Mouse (Mus musculus) activated CD4-positive, CD25-positive, alpha-beta regulatory T cell, adult 4 months (primary cell): Measurements from ENCODE around the gene Vmn2r4. TPM values are rescaled to one million over a fixed set of nuclear protein-coding genes. Genes with fewer than 3 reads are reported as not detected.
"Not testable (repeated sequence)": the region's sequence is repeated elsewhere in the genome, so short reads cannot be mapped to it uniquely, and the experiment has no call there.

ENCODE experiments used
- ATAC-seq: one replicate; pipeline ENCODE4 v1.8.0; 2017
- polyA plus RNA-seq, 2 experiments: library from polyadenylated mRNA; unstranded; fragments of 100-300 nt; shearing (Covaris generic); gene quantifications; one replicate each; pipeline ENCODE4 v1.2.1; 2017

The Vmn2r4 gene
- polyA plus RNA-seq, result under 1 TPM in 1 of 2 experiments, not detected in 1; 0.11 TPM

DNA sequence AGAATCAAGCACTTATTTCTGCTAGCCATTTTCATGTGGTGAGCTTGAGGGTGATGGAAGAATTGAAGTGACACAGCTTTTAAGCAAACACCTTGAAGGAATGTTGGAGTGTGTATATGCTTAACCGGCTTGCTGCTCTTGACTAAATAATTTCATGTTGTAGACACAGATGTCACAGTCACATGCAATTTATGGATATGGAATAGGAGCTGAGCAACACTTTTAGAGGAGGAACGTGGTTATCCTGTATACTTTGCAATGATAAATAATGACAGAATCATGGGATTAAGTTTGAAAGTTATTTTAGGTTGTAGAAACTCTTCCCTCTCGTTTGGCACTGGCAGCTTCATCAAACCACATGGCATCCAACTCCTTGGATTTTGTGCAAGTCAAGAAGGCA, at the start of gene Vmn2r4:
Gene Vmn2r4, minus strand, starts transcription at position 101 of the 400 bp plus-strand sequence.
- ATAC-seq, result not testable (repeated sequence)

DNA sequence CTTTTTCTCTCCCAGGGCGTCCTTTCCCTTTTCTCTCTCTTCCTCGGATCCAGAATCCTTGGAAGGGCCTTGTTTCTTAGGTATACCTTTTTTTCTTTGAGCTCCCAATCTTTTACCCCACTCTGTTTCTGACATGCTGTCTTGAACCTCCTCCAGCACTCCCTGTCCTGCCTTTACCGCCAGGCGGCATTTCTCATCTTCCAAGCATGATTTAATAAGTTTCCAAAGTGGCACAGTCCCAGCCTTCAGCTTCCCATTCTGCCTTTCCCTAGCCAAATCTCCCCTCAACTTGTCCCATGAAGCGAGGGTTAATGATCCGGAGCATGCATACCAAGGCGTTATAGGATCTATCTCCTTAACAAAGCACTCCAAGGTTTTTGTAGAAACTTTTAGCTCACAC, 19.1 kb upstream of the Vmn2r4 start:
- ATAC-seq, result not testable (repeated sequence)

DNA sequence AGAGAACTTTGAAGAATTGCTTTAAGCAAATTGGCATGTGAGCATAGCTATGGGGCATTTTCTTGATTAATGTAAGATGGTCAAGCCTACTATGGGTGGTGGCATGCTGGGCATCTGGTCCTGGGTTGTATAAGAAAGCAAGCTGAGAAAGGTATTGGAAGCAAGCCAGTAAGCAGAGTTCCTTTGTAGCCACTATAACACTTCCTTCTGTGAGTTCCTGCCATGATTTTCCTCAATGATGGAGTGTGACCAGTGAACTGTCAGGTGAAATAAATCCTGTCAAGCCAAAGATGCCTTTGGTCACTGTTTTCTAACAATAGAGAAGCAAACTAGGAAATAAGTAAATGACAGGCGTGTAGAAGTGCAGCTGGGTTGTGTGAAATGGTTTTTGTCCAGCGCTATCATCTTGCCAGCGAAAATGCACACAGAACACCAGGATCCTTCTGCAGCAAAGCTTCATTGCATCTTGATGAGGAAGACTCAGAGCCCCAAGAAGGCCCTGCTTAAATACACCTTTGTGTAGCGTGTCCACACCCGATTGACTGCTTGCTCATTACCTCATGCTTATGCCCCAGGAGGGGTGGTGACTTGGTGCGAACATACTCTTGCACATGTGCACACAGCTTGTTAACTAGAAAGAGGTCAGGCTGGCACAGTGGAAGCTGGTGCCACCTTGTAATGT, 13.1 kb upstream of the Vmn2r4 start:
- ATAC-seq, result not testable (repeated sequence)

DNA sequence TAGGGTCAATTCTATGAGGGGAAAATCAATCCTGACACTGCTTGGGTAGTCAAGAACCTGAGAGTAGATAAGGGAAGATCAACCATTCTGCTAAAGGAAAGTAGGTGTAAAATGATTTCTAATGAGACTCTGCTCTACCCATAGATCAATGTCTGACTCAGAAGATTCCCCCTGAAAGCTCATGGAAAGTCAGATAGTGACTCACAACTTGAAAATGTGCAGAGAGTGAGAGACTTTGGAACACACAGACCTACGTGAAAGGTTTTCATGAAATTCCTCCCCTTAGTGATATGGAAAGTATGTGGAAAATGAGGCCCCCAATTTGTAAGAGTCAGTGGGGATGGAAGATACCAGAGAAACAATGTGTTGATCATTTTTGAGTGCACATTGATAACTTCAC, 7.0 kb upstream of the Vmn2r4 start:
- not testable (repeated sequence) for ATAC-seq

DNA sequence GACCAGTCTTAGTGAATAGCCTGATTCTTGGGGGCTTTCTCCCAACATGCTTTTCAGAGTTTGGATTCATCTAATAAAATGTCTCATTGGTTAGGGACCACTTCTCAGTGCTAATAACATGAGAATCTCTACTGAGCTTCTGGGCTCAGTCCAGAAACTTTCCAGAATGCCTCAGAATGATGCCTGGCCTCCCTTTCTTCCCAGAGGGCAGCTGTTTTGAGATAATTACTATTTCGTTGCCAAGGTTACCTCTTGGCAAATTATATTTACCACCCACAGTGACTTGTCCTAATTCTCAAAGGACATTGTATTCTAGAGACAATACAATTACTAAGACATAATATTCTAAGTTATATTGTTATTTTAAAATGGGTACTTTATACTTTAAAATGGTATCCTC, 2.3 kb upstream of the Vmn2r4 start:
- ATAC-seq, result not testable (repeated sequence)

DNA sequence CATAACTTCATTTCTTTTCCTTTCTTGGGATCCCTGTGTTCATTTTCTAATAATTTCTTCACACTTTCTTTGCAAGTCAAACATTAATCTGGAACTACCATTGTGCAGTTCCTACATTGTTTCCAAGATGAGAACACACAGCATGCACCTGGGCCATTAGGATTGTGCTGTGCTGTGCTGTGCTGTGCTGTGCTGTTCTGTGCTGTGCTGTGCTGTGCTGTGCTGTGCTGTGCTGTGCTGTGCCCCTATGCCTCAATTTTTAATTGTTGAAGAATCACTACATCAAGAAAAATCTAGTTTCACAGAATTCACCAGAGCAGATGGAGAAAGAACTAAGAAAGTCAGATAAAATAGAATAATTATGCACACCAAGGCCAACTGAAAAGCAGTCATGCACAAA, 915 bp downstream of the Vmn2r4 start:
- not testable (repeated sequence) for ATAC-seq

DNA sequence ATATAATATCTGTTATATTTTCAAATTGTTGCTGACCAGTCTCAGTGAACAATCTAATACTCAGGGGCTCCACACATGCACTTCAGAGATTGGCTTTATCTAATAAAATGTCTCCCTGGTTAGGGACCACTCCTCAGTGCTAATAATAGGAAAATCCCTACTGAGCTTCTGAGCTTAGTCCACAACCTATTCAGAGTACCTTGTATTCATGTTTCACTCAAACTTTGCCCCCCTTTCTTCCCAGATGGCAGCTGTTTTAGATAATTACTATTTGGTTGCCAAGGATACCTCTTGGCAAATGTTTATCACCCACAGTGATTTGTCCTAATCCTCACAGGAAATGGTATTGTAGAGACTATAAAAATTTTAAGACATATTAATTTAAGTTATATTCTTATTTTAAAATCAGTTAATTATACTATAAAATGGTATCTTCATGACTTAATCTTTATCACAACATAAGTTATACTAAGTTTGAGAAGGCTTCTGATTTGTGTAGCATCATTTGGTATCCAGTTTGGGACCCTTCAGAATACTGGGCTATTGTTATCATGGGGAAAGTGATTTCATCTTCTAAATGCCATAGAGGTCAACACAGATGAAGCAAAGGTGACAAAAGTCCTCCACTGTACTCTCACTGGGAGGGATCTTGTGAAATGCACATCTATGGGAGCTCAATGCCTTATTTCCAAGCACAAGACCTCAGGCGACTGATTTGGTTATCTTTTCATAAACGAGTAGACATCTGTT, 55.7 kb downstream of the Vmn2r4 start:
- ATAC-seq, result no peak

Other genes starting within 250 kb of the Vmn2r4 start
- under 1 TPM in 1 of 2 experiments, not detected in 1; 0.08 TPM for gene Vmn2r3, start 125.7 kb downstream of the Vmn2r4 start, polyA plus RNA-seq
- gene Vmn2r5, start 94.5 kb upstream of the Vmn2r4 start, polyA plus RNA-seq, result not detected
- gene Vmn2r6, start 150.5 kb upstream of the Vmn2r4 start, polyA plus RNA-seq, result not detected